Mouse (Mus musculus) limb, embryonic 10.5 days (tissue): Measurements from ENCODE around the gene Slc22a14. TPM values are rescaled to one million over a fixed set of nuclear protein-coding genes. Genes with fewer than 3 reads are reported as not detected.

Experiments used
- DNase-seq: peaks from one replicate; pipeline ENCODE4 v3.0.0-alpha.2; 2017; ENCODE audit warnings: low spot score
- H3K27ac ChIP-seq: fragments of 300-500 bp; sonication (generic); 2 replicates; pipeline ENCODE4 v1.5.1; 2016; ENCODE audit warnings: mild to moderate bottlenecking
- H3K27me3 ChIP-seq: fragments of 300-500 bp; sonication (generic); 2 replicates; pipeline ENCODE4 v1.6.1; 2016; ENCODE audit warnings: low read depth, mild to moderate bottlenecking; ENCODE audit not compliant: poor library complexity, severe bottlenecking
- H3K36me3 ChIP-seq: fragments of 300-500 bp; sonication (generic); 2 replicates; pipeline ENCODE4 v1.6.1; 2016; ENCODE audit warnings: mild to moderate bottlenecking, moderate library complexity
- H3K4me1 ChIP-seq: fragments of 300-500 bp; sonication (generic); 2 replicates; pipeline ENCODE4 v1.6.1; 2016
- H3K4me3 ChIP-seq: fragments of 300-500 bp; sonication (generic); 2 replicates; pipeline ENCODE4 v1.5.1; 2016; ENCODE audit warnings: mild to moderate bottlenecking, moderate library complexity
- H3K9me3 ChIP-seq: fragments of 300-500 bp; sonication (generic); replicated peaks from 2 replicates; pipeline ENCODE4 v1.6.1; 2016; ENCODE audit warnings: mild to moderate bottlenecking
- WGBS: fragments of 180-500 bp; shearing (Covaris S2); methylation state at CpG from one replicate; pipeline ENCODE4 v1.1.7; 2016; 5-methylcytosine and 5-hydroxymethylcytosine counted together
- polyA plus RNA-seq: library from polyadenylated mRNA; unstranded; fragments of >200 nt; fragmentation: Nextera tagmentation; extraction: Ambion mirVana; gene quantifications from 2 replicates; pipeline ENCODE4 v1.2.1, GENCODE M21; 2016

Slc22a14 gene
- polyA plus RNA-seq, result not detected in 2 replicates

- no peak within 1 kb of the TSS for H3K27ac ChIP-seq
- no peaks in the 10 kb centered on the region for H3K4me1 ChIP-seq
- H3K9me3 ChIP-seq, result no peaks in the 10 kb centered on the region
- H3K4me3 ChIP-seq, result no peak within 1 kb of the TSS
- H3K36me3 ChIP-seq, result peaks cover 60% of the 10 kb centered on the region
- H3K27me3 ChIP-seq, result no peaks in the 10 kb centered on the region
- WGBS, result 85% methylated on average over 7 of the region's 7 CpGs
- DNase-seq, result no peak
Observed at GRCm38 (mm10) chr9:119365284-119365683, at the start of gene Slc22a14. Gene Slc22a14, minus strand, starts transcription at chr9:119365553.

- Histone ChIP-seq H3K4me3 (no peak overlapping the region), H3K27me3 (no peaks in the 10 kb centered on the region), H3K4me1 (peaks cover 32% of the 10 kb centered on the region), H3K27ac (no peak overlapping the region), H3K9me3 (peaks cover 3% of the 10 kb centered on the region; the same call in 1 of the 2 replicates), H3K36me3 (peaks cover 89% of the 10 kb centered on the region)
- no peak for DNase-seq
- WGBS, result 81% methylated on average over 5 of the region's 5 CpGs
Observed at GRCm38 (mm10) chr9:119409864-119410263, 44.5 kb upstream of the Slc22a14 start.

- peaks cover 37% of the 10 kb centered on the region for H3K4me1 ChIP-seq
- no peak for DNase-seq
- no peak overlapping the region for H3K27ac ChIP-seq
- H3K36me3 ChIP-seq, result peaks cover 89% of the 10 kb centered on the region
- no peak overlapping the region for H3K4me3 ChIP-seq
- H3K9me3 ChIP-seq, result peaks cover 3% of the 10 kb centered on the region; the same call in 1 of the 2 replicates
- 91% methylated on average over 11 of the region's 11 CpGs for WGBS
- no peaks in the 10 kb centered on the region for H3K27me3 ChIP-seq
Observed at GRCm38 (mm10) chr9:119408898-119409664, 43.7 kb upstream of the Slc22a14 start.

- 82% methylated on average over 15 of the region's 15 CpGs for WGBS
- no peaks in the 10 kb centered on the region for H3K27me3 ChIP-seq
- H3K4me3 ChIP-seq, result no peak overlapping the region
- peaks cover under 1% of the 10 kb centered on the region; the same call in 1 of the 2 replicates for H3K9me3 ChIP-seq
- H3K36me3 ChIP-seq, result peaks cover 80% of the 10 kb centered on the region
- H3K4me1 ChIP-seq, result peaks cover 45% of the 10 kb centered on the region
- no peak for DNase-seq
- H3K27ac ChIP-seq, result no peak overlapping the region
Observed at GRCm38 (mm10) chr9:119407884-119408283, 42.5 kb upstream of the Slc22a14 start.

- DNase-seq, result no peak
- peaks cover 44% of the 10 kb centered on the region for H3K36me3 ChIP-seq
- H3K27ac ChIP-seq, result peak overlapping the region; percentile 100
- no peaks in the 10 kb centered on the region for H3K9me3 ChIP-seq
- H3K4me3 ChIP-seq, result peak overlapping the region; percentile 95
- H3K4me1 ChIP-seq, result peaks cover 48% of the 10 kb centered on the region
- no peaks in the 10 kb centered on the region for H3K27me3 ChIP-seq
- WGBS, result 76% methylated on average over 5 of the region's 5 CpGs
Observed at GRCm38 (mm10) chr9:119404090-119404489, 38.7 kb upstream of the Slc22a14 start.

GRCm38 (mm10) chr9:119403236-119403641 is 37.9 kb upstream of the Slc22a14 start:
- Histone ChIP-seq H3K36me3 (peaks cover 36% of the 10 kb centered on the region), H3K4me3 (peak overlapping the region; percentile 95), H3K4me1 (peaks cover 41% of the 10 kb centered on the region), H3K9me3 (no peaks in the 10 kb centered on the region), H3K27ac (peak overlapping the region; percentile 100), H3K27me3 (no peaks in the 10 kb centered on the region)
- under 1% methylated on average over 26 of the region's 26 CpGs for WGBS
- peak; percentile 86 for DNase-seq

- no peaks in the 10 kb centered on the region for H3K27me3 ChIP-seq
- H3K4me1 ChIP-seq, result peaks cover 36% of the 10 kb centered on the region
- H3K27ac ChIP-seq, result peak overlapping the region; percentile 100
- under 1% methylated on average over 120 of the region's 127 CpGs for WGBS
- H3K4me3 ChIP-seq, result peak overlapping the region; percentile 95
- no peaks in the 10 kb centered on the region for H3K9me3 ChIP-seq
- peak; percentile 77 for DNase-seq
- peaks cover 29% of the 10 kb centered on the region for H3K36me3 ChIP-seq
Observed at GRCm38 (mm10) chr9:119402253-119403235, 37.2 kb upstream of the Slc22a14 start.

- Histone ChIP-seq H3K4me3 (peak within 1 kb of the TSS; percentile 95), H3K9me3 (no peaks in the 10 kb centered on the region), H3K27me3 (no peaks in the 10 kb centered on the region), H3K27ac (peak within 1 kb of the TSS; percentile 100), H3K4me1 (peaks cover 36% of the 10 kb centered on the region), H3K36me3 (peaks cover 21% of the 10 kb centered on the region)
- peak; percentile 99 for DNase-seq
- under 1% methylated on average over 18 of the region's 32 CpGs for WGBS
Observed at GRCm38 (mm10) chr9:119401801-119402214, 36.5 kb upstream of the Slc22a14 start, which contains the start of gene Acvr2b. Gene Acvr2b, plus strand, starts transcription at chr9:119402118.

- DNase-seq, result no peak
- WGBS, result 9% methylated on average over 7 of the region's 7 CpGs
- Histone ChIP-seq H3K9me3 (no peaks in the 10 kb centered on the region), H3K27me3 (no peaks in the 10 kb centered on the region), H3K27ac (peak overlapping the region; percentile 100), H3K4me3 (peak overlapping the region; percentile 95), H3K4me1 (peaks cover 36% of the 10 kb centered on the region), H3K36me3 (peaks cover 17% of the 10 kb centered on the region)
Observed at GRCm38 (mm10) chr9:119401351-119401750, 36.0 kb upstream of the Slc22a14 start.

GRCm38 (mm10) chr9:119394808-119395207 is 29.5 kb upstream of the Slc22a14 start:
- Histone ChIP-seq H3K36me3 (0 out of 2 replicates have a peak, but pooled peaks cover 9% of the 10 kb centered on the region), H3K4me1 (peaks cover 7% of the 10 kb centered on the region), H3K27me3 (no peaks in the 10 kb centered on the region), H3K27ac (no peak overlapping the region), H3K4me3 (no peak overlapping the region), H3K9me3 (no peaks in the 10 kb centered on the region)
- DNase-seq, result no peak
- 66% methylated on average over 1 of the region's 1 CpGs for WGBS

GRCm38 (mm10) chr9:119390214-119390613 is 24.9 kb upstream of the Slc22a14 start:
- no peaks in the 10 kb centered on the region for H3K4me1 ChIP-seq
- H3K36me3 ChIP-seq, result peaks cover 26% of the 10 kb centered on the region
- DNase-seq, result no peak
- H3K9me3 ChIP-seq, result no peaks in the 10 kb centered on the region
- WGBS, result 78% methylated on average over 2 of the region's 2 CpGs
- no peak overlapping the region for H3K4me3 ChIP-seq
- H3K27me3 ChIP-seq, result no peaks in the 10 kb centered on the region
- no peak overlapping the region for H3K27ac ChIP-seq

GRCm38 (mm10) chr9:119388956-119389355 is 23.6 kb upstream of the Slc22a14 start:
- Histone ChIP-seq H3K27me3 (no peaks in the 10 kb centered on the region), H3K9me3 (no peaks in the 10 kb centered on the region), H3K4me1 (no peaks in the 10 kb centered on the region), H3K27ac (no peak overlapping the region), H3K4me3 (no peak overlapping the region), H3K36me3 (peaks cover 37% of the 10 kb centered on the region)
- WGBS, result 59% methylated on average over 5 of the region's 5 CpGs
- peak; percentile 70 for DNase-seq
